Mouse (Mus musculus) olfactory bulb, adult 2 months (tissue): ENCODE data around the gene Ubap1.

Experiments used
- CTCF ChIP-seq: fragments of 200-500 bp; IDR thresholded peaks from 2 replicates; pipeline ENCODE4 v1.5.1; 2012; ENCODE audit warnings: low read depth, mild to moderate bottlenecking, low read length, moderate library complexity; ENCODE audit not compliant: insufficient read depth
- POLR2A ChIP-seq: fragments of 200-500 bp; IDR thresholded peaks from 2 replicates; pipeline ENCODE4 v1.6.1; 2012; ENCODE audit warnings: mild to moderate bottlenecking, low read depth, low read length, moderate library complexity; ENCODE audit not compliant: insufficient read depth

GRCm38 (mm10) chr4:41388616-41389015, 39.8 kb downstream of the Ubap1 start:
- TF ChIP-seq CTCF: no peak
- TF ChIP-seq POLR2A: no peak
